Mouse (Mus musculus): ENCODE measurements around the gene Sat2. TPM values are rescaled to one million over a fixed set of nuclear protein-coding genes. Genes with fewer than 3 reads are reported as not detected.

Gene Sat2
- polyA plus RNA-seq, 1 experiment from 2014 or later: 31.3 TPM

- peak overlapping the region; percentile 88 for H3K4me3 ChIP-seq (replicated peaks; ENCODE audit: low read depth, low read length)
- TF ChIP-seq CTCF (IDR thresholded peaks at IDR 0.05; ENCODE audit: low read depth): no peak
Measured at GRCm38 (mm10) chr11:69580572-69581146, 41.2 kb upstream of the Sat2 start.

DNA sequence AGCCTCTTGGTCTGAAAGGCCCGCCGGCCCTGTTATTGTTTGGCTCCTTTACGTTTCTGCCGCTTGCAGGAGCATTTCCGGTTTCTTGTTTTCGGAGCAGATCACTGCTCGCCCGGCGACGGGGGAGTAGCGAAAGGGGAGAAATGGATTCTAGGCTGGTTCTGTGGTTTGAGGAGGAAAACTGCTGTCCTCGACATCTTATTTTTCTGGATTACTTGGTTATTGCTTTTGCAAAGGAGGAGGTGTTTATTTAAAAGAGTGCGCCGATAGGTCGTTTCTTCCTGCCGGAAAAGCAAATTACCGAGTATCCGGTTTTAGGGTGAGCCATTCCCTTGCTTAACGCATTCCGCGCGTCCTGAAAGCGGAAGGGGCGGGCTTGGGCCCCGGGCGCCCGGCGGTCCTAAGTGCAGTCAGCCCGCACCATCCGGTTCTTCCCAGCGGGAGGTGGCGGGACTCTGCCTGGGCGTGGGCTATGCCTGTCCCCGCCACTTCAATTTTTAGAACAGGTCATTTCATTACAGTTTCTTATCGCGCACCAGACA lies 40.6 kb upstream of the Sat2 start:
- H3K27ac ChIP-seq: peak overlapping the region; percentile 99
- H3K9me3 ChIP-seq (replicated peaks; ENCODE audit: low read length): no peaks in the 10 kb centered on the region
- H3K4me1 ChIP-seq (replicated peaks; ENCODE audit: insufficient read depth, low read length): peaks cover 17% of the 10 kb centered on the region; the same call in 1 of the 2 replicates
- under 1% methylated on average over 36 of the region's 36 CpGs for WGBS
- TF ChIP-seq CTCF (IDR thresholded peaks at IDR 0.05; ENCODE audit: low read depth): 0 out of 2 replicates have a peak, but pooled peaks have one; percentile 1
- H3K27me3 ChIP-seq (ENCODE audit: insufficient read depth, low read length): no peaks in the 10 kb centered on the region
- DNase-seq (ENCODE audit: low spot score): peak; percentile 98
- ATAC-seq (replicated peaks; ENCODE audit: low FRiP score, low read depth): peak; percentile 83
- no peaks in the 10 kb centered on the region for H3K36me3 ChIP-seq (ENCODE audit: insufficient read depth, low read length)
- H3K9ac ChIP-seq (ENCODE audit: low read depth, low read length): peak overlapping the region; percentile 88
- peak overlapping the region; percentile 88 for H3K4me3 ChIP-seq (replicated peaks; ENCODE audit: low read depth, low read length)
- H3K4me2 ChIP-seq (ENCODE audit: low read length): peak overlapping the region; percentile 80

More at GRCm38 (mm10) chr11:69580572-69581146, 41.2 kb upstream of the Sat2 start:
- peaks cover 17% of the 10 kb centered on the region; the same call in 1 of the 2 replicates for H3K4me1 ChIP-seq (replicated peaks; ENCODE audit: insufficient read depth, low read length)
- H3K9ac ChIP-seq (ENCODE audit: low read depth, low read length): peak overlapping the region; percentile 88
- ATAC-seq (replicated peaks; ENCODE audit: low FRiP score, low read depth) (0 out of 2 replicates have a peak, but pooled peaks have one; percentile 2), DNase-seq (ENCODE audit: low spot score) (no peak)
- H3K9me3 ChIP-seq (replicated peaks; ENCODE audit: low read length): no peaks in the 10 kb centered on the region
- peak overlapping the region; percentile 99 for H3K27ac ChIP-seq
- no peaks in the 10 kb centered on the region for H3K27me3 ChIP-seq (ENCODE audit: insufficient read depth, low read length)
- under 1% methylated on average over 25 of the region's 25 CpGs for whole genome bisulfite sequencing
- H3K4me2 ChIP-seq (ENCODE audit: low read length): peak overlapping the region; percentile 80
- no peaks in the 10 kb centered on the region for H3K36me3 ChIP-seq (ENCODE audit: insufficient read depth, low read length)

DNA sequence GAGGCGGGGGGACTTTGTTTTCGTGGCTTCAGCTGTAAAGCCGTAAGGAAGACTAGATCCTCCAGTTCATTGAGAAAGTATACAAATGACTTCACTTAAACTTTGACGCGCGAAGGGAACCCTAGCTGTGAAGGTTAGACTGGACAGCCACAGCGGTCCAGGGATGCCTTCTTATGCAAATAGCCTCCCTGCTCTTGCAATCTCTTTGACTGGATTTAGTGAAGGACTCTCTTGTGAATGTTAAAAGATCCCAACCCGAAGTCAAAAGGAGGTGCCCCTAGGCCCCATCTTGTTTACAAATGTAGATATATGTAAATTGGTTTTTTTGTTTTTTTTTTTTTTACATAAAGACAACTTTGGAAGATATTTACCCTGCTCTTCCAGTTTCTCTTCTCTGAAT lies 40.0 kb upstream of the Sat2 start:
- no peak for ATAC-seq (replicated peaks; ENCODE audit: low FRiP score, low read depth)
- WGBS: 1% methylated on average over 8 of the region's 8 CpGs
- Histone ChIP-seq H3K27me3 (ENCODE audit: insufficient read depth, low read length) (no peaks in the 10 kb centered on the region), H3K27ac (peak overlapping the region; percentile 99), H3K9me3 (replicated peaks; ENCODE audit: low read length) (no peaks in the 10 kb centered on the region), H3K9ac (ENCODE audit: low read depth, low read length) (peak overlapping the region; percentile 88), H3K4me3 (replicated peaks; ENCODE audit: low read depth, low read length) (peak overlapping the region; percentile 88), H3K4me2 (ENCODE audit: low read length) (peak overlapping the region; percentile 80), H3K36me3 (ENCODE audit: insufficient read depth, low read length) (no peaks in the 10 kb centered on the region), H3K4me1 (replicated peaks; ENCODE audit: insufficient read depth, low read length) (peaks cover 17% of the 10 kb centered on the region; the same call in 1 of the 2 replicates)
- TF ChIP-seq CTCF (IDR thresholded peaks at IDR 0.05; ENCODE audit: low read depth): no peak
- peak; percentile 48 for DNase-seq (ENCODE audit: low spot score)

- peak overlapping the region; percentile 80 for H3K4me2 ChIP-seq (ENCODE audit: low read length)
- WGBS: 57% methylated on average over 9 of the region's 9 CpGs
- H3K9ac ChIP-seq (ENCODE audit: low read depth, low read length): no peak overlapping the region
- TF ChIP-seq CTCF (IDR thresholded peaks at IDR 0.05; ENCODE audit: low read depth): no peak
- H3K36me3 ChIP-seq (ENCODE audit: insufficient read depth, low read length): peaks cover 3% of the 10 kb centered on the region; the same call in 1 of the 2 replicates
- 0 out of 2 replicates have a peak overlapping the region, but pooled peaks have one; percentile 88 for H3K4me3 ChIP-seq (replicated peaks; ENCODE audit: low read depth, low read length)
- ATAC-seq (replicated peaks; ENCODE audit: low FRiP score, low read depth): no peak
- no peaks in the 10 kb centered on the region for H3K9me3 ChIP-seq (replicated peaks; ENCODE audit: low read length)
- H3K27ac ChIP-seq: no peak overlapping the region
- DNase-seq (ENCODE audit: low spot score): no peak
- H3K4me1 ChIP-seq (replicated peaks; ENCODE audit: insufficient read depth, low read length): peaks cover 17% of the 10 kb centered on the region; the same call in 1 of the 2 replicates
- no peaks in the 10 kb centered on the region for H3K27me3 ChIP-seq (ENCODE audit: insufficient read depth, low read length)
Measured at GRCm38 (mm10) chr11:69582230-69582805, 39.5 kb upstream of the Sat2 start.

- no peak overlapping the region for H3K9ac ChIP-seq (ENCODE audit: low read depth, low read length)
- 0 out of 2 replicates have a peak, but pooled peaks cover 3% of the 10 kb centered on the region for H3K4me1 ChIP-seq (replicated peaks; ENCODE audit: insufficient read depth, low read length)
- no peak for DNase-seq (ENCODE audit: low spot score)
- 78% methylated on average over 7 of the region's 7 CpGs for WGBS
- no peaks in the 10 kb centered on the region for H3K9me3 ChIP-seq (replicated peaks; ENCODE audit: low read length)
- ATAC-seq (replicated peaks; ENCODE audit: low FRiP score, low read depth): no peak
- H3K4me2 ChIP-seq (ENCODE audit: low read length): no peak overlapping the region
- H3K4me3 ChIP-seq (replicated peaks; ENCODE audit: low read depth, low read length): no peak overlapping the region
- no peak overlapping the region for H3K27ac ChIP-seq
- H3K36me3 ChIP-seq (ENCODE audit: insufficient read depth, low read length): peaks cover 20% of the 10 kb centered on the region
- no peak for TF ChIP-seq CTCF (IDR thresholded peaks at IDR 0.05; ENCODE audit: low read depth)
- no peaks in the 10 kb centered on the region for H3K27me3 ChIP-seq (ENCODE audit: insufficient read depth, low read length)
Measured at GRCm38 (mm10) chr11:69584008-69584407, 37.8 kb upstream of the Sat2 start.

- no peak for ATAC-seq (replicated peaks; ENCODE audit: low FRiP score, low read depth)
- DNase-seq (ENCODE audit: low spot score): no peak
- no peak overlapping the region for H3K27ac ChIP-seq
- no peak overlapping the region for H3K4me2 ChIP-seq (ENCODE audit: low read length)
- no peaks in the 10 kb centered on the region for H3K9me3 ChIP-seq (replicated peaks; ENCODE audit: low read length)
- TF ChIP-seq CTCF (IDR thresholded peaks at IDR 0.05; ENCODE audit: low read depth): no peak
- no peak overlapping the region for H3K9ac ChIP-seq (ENCODE audit: low read depth, low read length)
- 0 out of 2 replicates have a peak, but pooled peaks cover 3% of the 10 kb centered on the region for H3K4me1 ChIP-seq (replicated peaks; ENCODE audit: insufficient read depth, low read length)
- no peak overlapping the region for H3K4me3 ChIP-seq (replicated peaks; ENCODE audit: low read depth, low read length)
- 95% methylated on average over 13 of the region's 13 CpGs for WGBS
- peaks cover 29% of the 10 kb centered on the region for H3K36me3 ChIP-seq (ENCODE audit: insufficient read depth, low read length)
- no peaks in the 10 kb centered on the region for H3K27me3 ChIP-seq (ENCODE audit: insufficient read depth, low read length)
Measured at GRCm38 (mm10) chr11:69584937-69585336, 36.9 kb upstream of the Sat2 start.

All from kidney, postnatal 0 days (tissue).